Mouse (Mus musculus) NIH3T3 (cell line): ENCODE measurements around the gene Rpf2.
A peak's percentile ranks its signal among the peaks of the same experiment; 100 is the strongest.

ENCODE experiments used
- DNase-seq: peaks from one replicate; pipeline ENCODE4 v3.0.0-alpha.2; 2012; ENCODE audit warnings: low read depth

The Rpf2 gene

GRCm38 (mm10) chr10:40246374-40247165 is at the start of gene Rpf2:
Gene Rpf2 (minus strand): TSS chr10:40247036.
- DNase-seq: peak; percentile 94

GRCm38 (mm10) chr10:40292640-40293039 is 45.8 kb upstream of the Rpf2 start:
- no peak for DNase-seq

- DNase-seq: no peak
Measured at GRCm38 (mm10) chr10:40286767-40287166, 39.9 kb upstream of the Rpf2 start.

- no peak for DNase-seq
Measured at GRCm38 (mm10) chr10:40285571-40285970, 38.7 kb upstream of the Rpf2 start.

- DNase-seq: no peak
Measured at GRCm38 (mm10) chr10:40284997-40285396, 38.2 kb upstream of the Rpf2 start.

- DNase-seq: no peak
Measured at GRCm38 (mm10) chr10:40284179-40284831, 37.5 kb upstream of the Rpf2 start.

- DNase-seq: no peak
Measured at GRCm38 (mm10) chr10:40283636-40284035, 36.8 kb upstream of the Rpf2 start.

GRCm38 (mm10) chr10:40281565-40281964 is 34.7 kb upstream of the Rpf2 start:
- no peak for DNase-seq

GRCm38 (mm10) chr10:40278317-40278716 is 31.5 kb upstream of the Rpf2 start:
- no peak for DNase-seq

GRCm38 (mm10) chr10:40275991-40276390 is 29.2 kb upstream of the Rpf2 start:
- no peak for DNase-seq

- DNase-seq: no peak
Measured at GRCm38 (mm10) chr10:40273938-40274337, 27.1 kb upstream of the Rpf2 start.

GRCm38 (mm10) chr10:40271216-40271615 is 24.4 kb upstream of the Rpf2 start:
- DNase-seq: no peak

- no peak for DNase-seq
Measured at GRCm38 (mm10) chr10:40264920-40265319, 18.1 kb upstream of the Rpf2 start.

- peak; percentile 97 for DNase-seq
Measured at GRCm38 (mm10) chr10:40263691-40264090, 16.9 kb upstream of the Rpf2 start.

- peak; percentile 65 for DNase-seq
Measured at GRCm38 (mm10) chr10:40262200-40262599, 15.4 kb upstream of the Rpf2 start.

GRCm38 (mm10) chr10:40260305-40260704 is 13.5 kb upstream of the Rpf2 start:
- DNase-seq: no peak

GRCm38 (mm10) chr10:40259542-40259941 is 12.7 kb upstream of the Rpf2 start:
- peak; percentile 55 for DNase-seq

- DNase-seq: peak; percentile 90
Measured at GRCm38 (mm10) chr10:40258976-40259375, 12.1 kb upstream of the Rpf2 start.

GRCm38 (mm10) chr10:40258401-40258966 is 11.6 kb upstream of the Rpf2 start:
- peak; percentile 95 for DNase-seq

GRCm38 (mm10) chr10:40257414-40258255 is 10.8 kb upstream of the Rpf2 start, which contains the start of gene Gtf3c6:
Gene Gtf3c6 (minus strand): TSS chr10:40258108.
- DNase-seq: peak; percentile 98

GRCm38 (mm10) chr10:40256716-40257115 is 9.9 kb upstream of the Rpf2 start:
- DNase-seq: peak; percentile 82

GRCm38 (mm10) chr10:40250969-40251368 is 4.1 kb upstream of the Rpf2 start:
- no peak for DNase-seq
